Mouse (Mus musculus): ENCODE results near the gene Defb13. TPM values are rescaled to one million over a fixed set of nuclear protein-coding genes. Genes with fewer than 3 reads are reported as not detected.
"Not testable (repeated sequence)": the region's sequence is repeated elsewhere in the genome, so short reads cannot be mapped to it uniquely, and the experiment has no call there.

The Defb13 gene
- polyA plus RNA-seq, 2 experiments = not detected

GRCm38 (mm10) chr8:21932610-21933009 is 14.0 kb upstream of the Defb13 start, which contains the start of gene Defb15:
TSS of gene Defb15 (minus strand) at chr8:21932710.
- Histone ChIP-seq H3K4me2 (ENCODE audit: low read depth) (no peak within 1 kb of the TSS), H3K9me3 (ENCODE audit: control insufficient read depth, low read length) (no peaks in the 10 kb centered on the region), H3K4me3 (ENCODE audit: insufficient read depth in 1 of 2, low read depth in 2 of 2, low read length in 2 of 2) (no peak within 1 kb of the TSS), H3K4me1 (replicated peaks; ENCODE audit: control insufficient read depth in 2 of 2, insufficient read depth in 2 of 2, low read length in 1 of 2) (no peaks in the 10 kb centered on the region), H3K27ac (no peak within 1 kb of the TSS), H3K9ac (replicated peaks) (no peak within 1 kb of the TSS), H3K27me3 (ENCODE audit: control insufficient read depth, insufficient read depth, low read length) (no peaks in the 10 kb centered on the region), H3K36me3 (replicated peaks; ENCODE audit: control insufficient read depth, insufficient read depth, low read depth) (no peaks in the 10 kb centered on the region)
- DNase-seq (ENCODE audit: low read depth in 3 of 3, low spot score in 3 of 3) (no peak), ATAC-seq (ENCODE audit: insufficient read depth) (no peak)
- TF ChIP-seq CTCF (IDR thresholded peaks at IDR 0.05; ENCODE audit: low read depth) (no peak), EP300 (IDR thresholded peaks at IDR 0.05; ENCODE audit: low read depth) (no peak)
- 73% methylated on average over 6 of the region's 6 CpGs for WGBS (ENCODE audit: insufficient replicate concordance)

GRCm38 (mm10) chr8:21938052-21938451 is 8.5 kb upstream of the Defb13 start, which contains the start of gene Defb35:
TSS of gene Defb35 (plus strand) at chr8:21938352.
- H3K36me3 ChIP-seq (replicated peaks; ENCODE audit: control insufficient read depth, insufficient read depth, low read depth); DNase-seq (ENCODE audit: low read depth in 3 of 3, low spot score in 3 of 3); H3K4me3 ChIP-seq (ENCODE audit: insufficient read depth in 1 of 2, low read depth in 2 of 2, low read length in 2 of 2); H3K4me1 ChIP-seq (replicated peaks; ENCODE audit: control insufficient read depth in 2 of 2, insufficient read depth in 2 of 2, low read length in 1 of 2); H3K27ac ChIP-seq; H3K27me3 ChIP-seq (ENCODE audit: control insufficient read depth, insufficient read depth, low read length); ATAC-seq (ENCODE audit: insufficient read depth); H3K9me3 ChIP-seq (ENCODE audit: control insufficient read depth, low read length); H3K9ac ChIP-seq (replicated peaks); H3K4me2 ChIP-seq (ENCODE audit: low read depth): not testable (repeated sequence)
- 59% methylated on average over 4 of the region's 4 CpGs for WGBS (ENCODE audit: insufficient replicate concordance)

- no peak overlapping the region for H3K4me2 ChIP-seq (ENCODE audit: low read depth)
- no peak for ATAC-seq (ENCODE audit: insufficient read depth)
- no peaks in the 10 kb centered on the region for H3K4me1 ChIP-seq (replicated peaks; ENCODE audit: control insufficient read depth in 2 of 2, insufficient read depth in 2 of 2, low read length in 1 of 2)
- no peaks in the 10 kb centered on the region for H3K27me3 ChIP-seq (ENCODE audit: control insufficient read depth, insufficient read depth, low read length)
- no peaks in the 10 kb centered on the region for H3K36me3 ChIP-seq (replicated peaks; ENCODE audit: control insufficient read depth, insufficient read depth, low read depth)
- DNase-seq (ENCODE audit: low read depth in 3 of 3, low spot score in 3 of 3) = no peak
- TF ChIP-seq CTCF (IDR thresholded peaks at IDR 0.05; ENCODE audit: low read depth) (no peak), EP300 (IDR thresholded peaks at IDR 0.05; ENCODE audit: low read depth) (no peak)
- no peak overlapping the region for H3K9ac ChIP-seq (replicated peaks)
- H3K4me3 ChIP-seq (ENCODE audit: insufficient read depth in 1 of 2, low read depth in 2 of 2, low read length in 2 of 2) = no peak overlapping the region
- no peaks in the 10 kb centered on the region for H3K9me3 ChIP-seq (ENCODE audit: control insufficient read depth, low read length)
- no peak overlapping the region for H3K27ac ChIP-seq
- 62% methylated on average over 9 of the region's 9 CpGs for WGBS (ENCODE audit: insufficient replicate concordance)
Observed at GRCm38 (mm10) chr8:21947311-21948017, 902 bp downstream of the Defb13 start.

- peak; percentile 82 for TF ChIP-seq CTCF (IDR thresholded peaks at IDR 0.05; ENCODE audit: low read depth)
- no peak for TF ChIP-seq EP300 (IDR thresholded peaks at IDR 0.05; ENCODE audit: low read depth)
- Histone ChIP-seq H3K4me1 (replicated peaks; ENCODE audit: control insufficient read depth in 2 of 2, insufficient read depth in 2 of 2, low read length in 1 of 2) (no peaks in the 10 kb centered on the region), H3K36me3 (replicated peaks; ENCODE audit: control insufficient read depth, insufficient read depth, low read depth) (no peaks in the 10 kb centered on the region), H3K4me2 (ENCODE audit: low read depth) (no peak overlapping the region), H3K4me3 (ENCODE audit: insufficient read depth in 1 of 2, low read depth in 2 of 2, low read length in 2 of 2) (no peak overlapping the region), H3K9ac (replicated peaks) (no peak overlapping the region), H3K27me3 (ENCODE audit: control insufficient read depth, insufficient read depth, low read length) (no peaks in the 10 kb centered on the region), H3K27ac (no peak overlapping the region), H3K9me3 (ENCODE audit: control insufficient read depth, low read length) (no peaks in the 10 kb centered on the region)
- DNase-seq (ENCODE audit: low read depth in 3 of 3, low spot score in 3 of 3) (peak; percentile 4 to 14 (median 13)), ATAC-seq (ENCODE audit: insufficient read depth) (no peak)
- WGBS (ENCODE audit: insufficient replicate concordance) = 4% methylated on average over 9 of the region's 9 CpGs
Observed at GRCm38 (mm10) chr8:21955321-21955720, 8.8 kb downstream of the Defb13 start.

- Histone ChIP-seq H3K4me2 (ENCODE audit: low read depth) (no peak overlapping the region), H3K27me3 (ENCODE audit: control insufficient read depth, insufficient read depth, low read length) (no peaks in the 10 kb centered on the region), H3K4me1 (replicated peaks; ENCODE audit: control insufficient read depth in 2 of 2, insufficient read depth in 2 of 2, low read length in 1 of 2) (no peaks in the 10 kb centered on the region), H3K27ac (no peak overlapping the region), H3K9ac (replicated peaks) (no peak overlapping the region), H3K36me3 (replicated peaks; ENCODE audit: control insufficient read depth, insufficient read depth, low read depth) (no peaks in the 10 kb centered on the region), H3K4me3 (ENCODE audit: insufficient read depth in 1 of 2, low read depth in 2 of 2, low read length in 2 of 2) (no peak overlapping the region), H3K9me3 (ENCODE audit: control insufficient read depth, low read length) (no peaks in the 10 kb centered on the region)
- 75% methylated on average over 3 of the region's 3 CpGs for WGBS (ENCODE audit: insufficient replicate concordance)
- TF ChIP-seq EP300 (IDR thresholded peaks at IDR 0.05; ENCODE audit: low read depth) (no peak), CTCF (IDR thresholded peaks at IDR 0.05; ENCODE audit: low read depth) (no peak)
- DNase-seq (ENCODE audit: low read depth in 3 of 3, low spot score in 3 of 3) (no peak), ATAC-seq (ENCODE audit: insufficient read depth) (no peak)
Observed at GRCm38 (mm10) chr8:21956336-21956735, 9.8 kb downstream of the Defb13 start.
